Mouse (Mus musculus) erythroblast, embryonic 14.5 days (primary cell): Measurements from ENCODE around the gene Fmo5.

ENCODE experiments used
- GATA1 ChIP-seq: IDR thresholded peaks from 2 replicates; pipeline ENCODE4 v1.6.1; 2012; ENCODE audit warnings: low read length, inconsistent platforms, mixed read lengths
- TAL1 ChIP-seq: IDR thresholded peaks from 3 replicates; pipeline ENCODE4 v1.6.1; 2012; ENCODE audit warnings: low read length, inconsistent platforms, mixed read lengths

GRCm38 (mm10) chr3:97649469-97649868 lies 20.9 kb downstream of the Fmo5 start:
- TF ChIP-seq TAL1 (no peak), GATA1 (no peak)
